Mouse (Mus musculus) liver, embryonic 14.5 days (tissue): ENCODE results near the gene Bmp5.

ENCODE experiments used
- CTCF ChIP-seq: IDR thresholded peaks from 2 replicates; pipeline ENCODE4 v1.5.1; 2016; ENCODE audit warnings: antibody characterized with exemption, low read depth, control low read depth
- EP300 ChIP-seq: IDR thresholded peaks from 2 replicates; pipeline ENCODE4 v1.6.1; 2016; ENCODE audit warnings: antibody characterized with exemption, low read depth

GRCm38 (mm10) chr9:75766521-75766920, 8.6 kb upstream of the Bmp5 start:
- TF ChIP-seq CTCF (no peak), EP300 (no peak)
